Comparison of ENCODE assay signal across 9 mouse cellular contexts in the genomic region with DNA sequence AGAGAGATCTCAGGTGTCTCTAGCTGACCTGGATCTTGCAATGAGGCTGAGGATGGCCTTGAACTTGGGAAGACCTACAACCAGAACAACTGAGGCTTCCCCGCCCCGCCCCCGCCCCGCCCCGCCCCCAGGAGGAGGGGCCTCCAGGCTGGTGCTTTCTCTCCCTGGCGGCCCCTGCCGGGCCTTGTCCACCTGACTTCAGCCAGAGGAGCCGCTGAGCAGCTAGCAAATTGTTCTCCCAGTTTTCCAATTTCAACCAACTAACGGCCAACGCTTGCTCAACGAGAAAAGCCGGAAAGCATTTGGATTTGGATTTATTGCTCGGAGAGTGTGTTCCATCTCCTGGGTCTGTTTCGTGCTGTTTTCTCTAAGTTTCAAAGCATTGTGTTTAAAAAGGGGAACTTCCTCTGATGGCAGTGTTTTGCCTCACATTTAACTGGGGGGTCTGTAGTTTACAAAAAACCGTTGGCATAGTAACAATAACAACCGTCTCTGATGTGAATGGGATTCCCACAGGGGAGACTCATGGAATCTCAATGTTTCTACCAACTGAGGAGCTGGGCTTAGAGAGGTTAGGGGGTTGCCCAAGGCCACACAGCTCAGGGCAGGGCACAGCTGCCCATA. TPM values are rescaled to one million over a fixed set of nuclear protein-coding genes. Genes with fewer than 3 reads are reported as not detected.
DNase-seq lines count a peak whose midpoint lies in the region; ATAC-seq and TF ChIP-seq lines count a peak whose summit lies in the region.
"Had no signal": no experiment of that assay in that cellular context is flagged by ENCODE, and none has a peak within 500 bp of the region (broad histone marks: within the 10 kb centered on the region; RNA-seq: fewer than 3 reads in every experiment).

No protein-coding gene starts in this region.

- TF ChIP-seq POLR2A in spleen, adult 2 months (IDR thresholded peaks at IDR 0.05; ENCODE audit: low read depth, low read length), result no peak
- no peak for TF ChIP-seq POLR2A in kidney, adult 2 months (IDR thresholded peaks at IDR 0.05; ENCODE audit: low read depth, low read length)

- WGBS in forebrain, embryonic 11.5 days, result 15% methylated on average over 16 of the region's 16 CpGs
- WGBS in forebrain, embryonic 14.5 days, result 13% methylated on average over 12 of the region's 16 CpGs
- WGBS in spleen, adult 2 months, result 3% methylated on average over 16 of the region's 16 CpGs
- 20% methylated on average over 16 of the region's 16 CpGs for WGBS in limb, embryonic 10.5 days
- WGBS in kidney, adult 2 months, result 33% methylated on average over 16 of the region's 16 CpGs

- ATAC-seq in forebrain, embryonic 11.5 days (replicated peaks; ENCODE audit: low FRiP score), result no peak
- ATAC-seq in forebrain, embryonic 14.5 days, result no peak
- ATAC-seq in neutrophil, adult 5-6 weeks (ENCODE audit: extremely low read depth, insufficient number of reproducible peaks, low FRiP score, poor library complexity, severe bottlenecking), result peak; percentile 26

- no peak overlapping the region for H3K27ac ChIP-seq in forebrain, embryonic 11.5 days (ENCODE audit: low read depth, low read length)
- no peak overlapping the region for H3K27ac ChIP-seq in forebrain, embryonic 14.5 days (ENCODE audit: low read depth, low read length)
- no peak overlapping the region for H3K27ac ChIP-seq in spleen, adult 2 months (ENCODE audit: insufficient read depth, low read length)
- no peak overlapping the region for H3K27ac ChIP-seq in limb, embryonic 10.5 days
- no peak overlapping the region for H3K27ac ChIP-seq in kidney, adult 2 months (ENCODE audit: insufficient read depth, low read depth, low read length)

- H3K9ac ChIP-seq in forebrain, embryonic 11.5 days (ENCODE audit: low read length), result no peak overlapping the region; the same call in 1 of the 2 replicates
- no peak overlapping the region for H3K9ac ChIP-seq in forebrain, embryonic 14.5 days (ENCODE audit: low read length)

- no peaks in the 10 kb centered on the region for H3K36me3 ChIP-seq in forebrain, embryonic 11.5 days (ENCODE audit: control insufficient read depth, insufficient read depth, low read length)
- no peaks in the 10 kb centered on the region for H3K36me3 ChIP-seq in forebrain, embryonic 14.5 days (ENCODE audit: control insufficient read depth, insufficient read depth, low read length)
- no peaks in the 10 kb centered on the region for H3K36me3 ChIP-seq in spleen, adult 2 months (ENCODE audit: control insufficient read depth, insufficient read depth, low read length)
- no peaks in the 10 kb centered on the region for H3K36me3 ChIP-seq in limb, embryonic 10.5 days
- no peaks in the 10 kb centered on the region for H3K36me3 ChIP-seq in kidney, adult 2 months (ENCODE audit: control insufficient read depth, insufficient read depth, low read length)

- no peak overlapping the region for H3K4me3 ChIP-seq in forebrain, embryonic 11.5 days (ENCODE audit: low read depth, low read length)
- H3K4me3 ChIP-seq in forebrain, embryonic 14.5 days (ENCODE audit: low read depth, low read length), result no peak overlapping the region
- H3K4me3 ChIP-seq in spleen, adult 2 months (ENCODE audit: extremely low read depth, insufficient read depth, insufficient read length), result 0 out of 2 replicates have a peak overlapping the region, but pooled peaks have one; percentile 17
- H3K4me3 ChIP-seq in limb, embryonic 10.5 days, result no peak overlapping the region
- no peak overlapping the region for H3K4me3 ChIP-seq in kidney, adult 2 months (ENCODE audit: insufficient read depth, low read depth, low read length)

- no peak overlapping the region for H3K4me2 ChIP-seq in forebrain, embryonic 11.5 days (ENCODE audit: low read depth, low read length, severe bottlenecking)
- H3K4me2 ChIP-seq in forebrain, embryonic 14.5 days (ENCODE audit: low read length), result no peak overlapping the region

- peaks cover 4% of the 10 kb centered on the region; the same call in 1 of the 2 replicates for H3K4me1 ChIP-seq in forebrain, embryonic 11.5 days (replicated peaks; ENCODE audit: control insufficient read depth, insufficient read depth, low read length)
- no peaks in the 10 kb centered on the region for H3K4me1 ChIP-seq in forebrain, embryonic 14.5 days (ENCODE audit: control insufficient read depth, insufficient read depth, low read length)
- H3K4me1 ChIP-seq in spleen, adult 2 months (ENCODE audit: control insufficient read depth, insufficient read depth, insufficient read length), result peaks cover 2% of the 10 kb centered on the region; the same call in 1 of the 2 replicates
- H3K4me1 ChIP-seq in limb, embryonic 10.5 days, result peaks cover 24% of the 10 kb centered on the region
- H3K4me1 ChIP-seq in kidney, adult 2 months (ENCODE audit: control insufficient read depth, insufficient read depth, low read length), result no peaks in the 10 kb centered on the region

- peak; percentile 68 for DNase-seq in forebrain, embryonic 11.5 days (ENCODE audit: low spot score)
- DNase-seq in forebrain, embryonic 14.5 days (ENCODE audit: low spot score), result no peak
- DNase-seq in spleen, adult 2 months (ENCODE audit: low read depth in 1 of 2, low spot score in 2 of 2), result peak in 1 of 2 experiments; percentile 41
- no peak for DNase-seq in spleen, postnatal 14 days (ENCODE audit: low spot score in 2 of 2)
- peak; percentile 58 for DNase-seq in limb, embryonic 10.5 days (ENCODE audit: low spot score)
- no peak for DNase-seq in left cerebral cortex, adult 18-20 months (ENCODE audit: low spot score in 2 of 2)
- no peak for DNase-seq in kidney, adult 2 months
- DNase-seq: cerebellum, adult 11-12 months had no signal

- TF ChIP-seq CTCF in spleen, adult 2 months (IDR thresholded peaks at IDR 0.05; ENCODE audit: extremely low read depth, insufficient read depth, insufficient read length, insufficient replicate concordance), result no peak
- no peak for TF ChIP-seq CTCF in kidney, adult 2 months (conservative IDR thresholded peaks at IDR 0.05; ENCODE audit: insufficient read depth, insufficient read length, low read depth, low read length)

- H3K27me3 ChIP-seq in forebrain, embryonic 11.5 days (ENCODE audit: control insufficient read depth, insufficient read depth, low read length), result no peaks in the 10 kb centered on the region
- H3K27me3 ChIP-seq in forebrain, embryonic 14.5 days (replicated peaks; ENCODE audit: control insufficient read depth, insufficient read depth, low read length), result no peaks in the 10 kb centered on the region
- no peaks in the 10 kb centered on the region for H3K27me3 ChIP-seq in spleen, adult 2 months (ENCODE audit: control insufficient read depth, insufficient read depth, low read length)
- no peaks in the 10 kb centered on the region for H3K27me3 ChIP-seq in limb, embryonic 10.5 days (ENCODE audit: low read depth, poor library complexity, severe bottlenecking)
- H3K27me3 ChIP-seq in kidney, adult 2 months (replicated peaks; ENCODE audit: control insufficient read depth, insufficient read depth, low read length), result no peaks in the 10 kb centered on the region

- no peaks in the 10 kb centered on the region for H3K9me3 ChIP-seq in forebrain, embryonic 11.5 days (ENCODE audit: control insufficient read depth, low read length)
- no peaks in the 10 kb centered on the region for H3K9me3 ChIP-seq in forebrain, embryonic 14.5 days (replicated peaks; ENCODE audit: control insufficient read depth, low read length)
- H3K9me3 ChIP-seq in limb, embryonic 10.5 days (replicated peaks), result no peaks in the 10 kb centered on the region

RNA-seq across cellular contexts. Expression of a gene that starts 5.8 kb away (rescaled TPM):
- 38.5 and 47.9 TPM in 2 replicates for polyA plus RNA-seq in forebrain, embryonic 11.5 days (2014; fragmentation: Nextera tagmentation; extraction: Ambion mirVana)
- polyA plus RNA-seq in forebrain, embryonic 14.5 days (2014; fragmentation: Nextera tagmentation; extraction: Ambion mirVana), result 10.2 and 12.4 TPM in 2 replicates
- polyA plus RNA-seq in spleen, adult 2 months (2012; rRNA removed), result 8.0 and 8.3 TPM in 2 replicates
- 10.9 and 13.4 TPM in 2 replicates for polyA plus RNA-seq in limb, embryonic 10.5 days (2016; fragmentation: Nextera tagmentation; extraction: Ambion mirVana)
- total RNA-seq in neutrophil, adult 5-6 weeks (2017), result 44.2 and 44.3 TPM in 2 replicates
- 10 to 100 TPM; 23.1 to 25.7 TPM for total RNA-seq in left cerebral cortex, adult 18-20 months (2021)
- polyA plus RNA-seq in kidney, adult 2 months (2012; rRNA removed), result 9.8 and 10.2 TPM in 2 replicates

RNA-seq across cellular contexts. Expression of a gene that starts 22.6 kb away (rescaled TPM):
- 132 and 135 TPM in 2 replicates for polyA plus RNA-seq in forebrain, embryonic 11.5 days (2014; fragmentation: Nextera tagmentation; extraction: Ambion mirVana)
- polyA plus RNA-seq in forebrain, embryonic 14.5 days (2014; fragmentation: Nextera tagmentation; extraction: Ambion mirVana), result 177 and 185 TPM in 2 replicates
- 37.4 and 55.2 TPM in 2 replicates for polyA plus RNA-seq in spleen, adult 2 months (2012; rRNA removed)
- polyA plus RNA-seq in limb, embryonic 10.5 days (2016; fragmentation: Nextera tagmentation; extraction: Ambion mirVana), result 104 and 109 TPM in 2 replicates
- 37.7 and 39.2 TPM in 2 replicates for total RNA-seq in neutrophil, adult 5-6 weeks (2017)
- total RNA-seq in left cerebral cortex, adult 18-20 months (2021), result 10 to 100 TPM; 65.3 to 66.0 TPM
- polyA plus RNA-seq in kidney, adult 2 months (2012; rRNA removed), result 133 and 149 TPM in 2 replicates

RNA-seq across cellular contexts. Expression of a gene that starts 46.9 kb away (rescaled TPM):
- 8.7 and 9.3 TPM in 2 replicates for polyA plus RNA-seq in forebrain, embryonic 11.5 days (2014; fragmentation: Nextera tagmentation; extraction: Ambion mirVana)
- 2.2 and 3.3 TPM in 2 replicates for polyA plus RNA-seq in forebrain, embryonic 14.5 days (2014; fragmentation: Nextera tagmentation; extraction: Ambion mirVana)
- polyA plus RNA-seq in spleen, adult 2 months (2012; rRNA removed), result 0.39 and 0.80 TPM in 2 replicates
- 21.9 and 29.6 TPM in 2 replicates for polyA plus RNA-seq in limb, embryonic 10.5 days (2016; fragmentation: Nextera tagmentation; extraction: Ambion mirVana)
- not detected in 2 replicates for total RNA-seq in neutrophil, adult 5-6 weeks (2017)
- under 1 TPM in 1 of 2 experiments, not detected in 1; 0.54 TPM for total RNA-seq in left cerebral cortex, adult 18-20 months (2021)
- 0.07 and 0.09 TPM in 2 replicates for polyA plus RNA-seq in kidney, adult 2 months (2012; rRNA removed)

Comparison
In these comparisons a context has a peak if more than half of its experiments do, and no peak if none do; other contexts are left out.
1. DNase-seq: peak in forebrain, embryonic 11.5 days (single experiment) and limb, embryonic 10.5 days (single experiment); none in forebrain, embryonic 14.5 days (single experiment), spleen, postnatal 14 days (0 of 2), left cerebral cortex, adult 18-20 months (0 of 2) and kidney, adult 2 months (single experiment).